Mouse (Mus musculus): ENCODE data around the gene Tmub2.

Tmub2 gene

DNA sequence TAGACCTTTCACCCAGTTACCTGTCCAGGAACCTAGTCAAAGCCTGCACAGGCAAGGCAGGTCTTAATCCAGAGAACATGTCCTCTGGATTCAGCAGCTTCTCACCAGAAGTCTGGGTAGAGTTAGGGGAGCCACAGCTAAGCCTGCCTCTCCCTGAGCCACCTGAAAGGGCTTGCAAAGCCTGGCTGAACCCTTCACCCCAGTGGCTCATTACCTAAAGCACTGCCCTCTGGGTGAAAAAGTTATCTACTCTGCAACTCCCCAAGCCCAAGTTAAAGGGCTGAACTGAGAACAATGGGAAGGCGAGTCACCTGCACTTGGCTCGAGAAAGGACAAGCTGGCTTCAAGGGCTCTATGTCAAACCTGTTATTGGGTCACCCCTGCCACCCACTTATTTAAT, 19.4 kb downstream of the Tmub2 start:
- no peak for DNase-seq (ENCODE audit: low spot score in 2 of 2)

GRCm38 (mm10) chr11:102305359-102305758, 20.6 kb downstream of the Tmub2 start:
- no peak for DNase-seq (ENCODE audit: low spot score in 2 of 2)

GRCm38 (mm10) chr11:102308104-102308503, 23.4 kb downstream of the Tmub2 start:
- DNase-seq (ENCODE audit: low spot score in 2 of 2), result no peak

GRCm38 (mm10) chr11:102308979-102309378, 24.2 kb downstream of the Tmub2 start:
- DNase-seq (ENCODE audit: low spot score in 2 of 2), result peak; percentile 92 to 96

GRCm38 (mm10) chr11:102309821-102310617, 25.3 kb downstream of the Tmub2 start:
- no peak for DNase-seq (ENCODE audit: low spot score in 2 of 2)

- DNase-seq (ENCODE audit: low spot score in 2 of 2), result no peak
Observed at GRCm38 (mm10) chr11:102310768-102311695, 26.3 kb downstream of the Tmub2 start.

GRCm38 (mm10) chr11:102311966-102312365, 27.2 kb downstream of the Tmub2 start:
- DNase-seq (ENCODE audit: low spot score in 2 of 2), result no peak

- DNase-seq (ENCODE audit: low spot score in 2 of 2), result no peak
Observed at GRCm38 (mm10) chr11:102312586-102312985, 27.9 kb downstream of the Tmub2 start.

DNA sequence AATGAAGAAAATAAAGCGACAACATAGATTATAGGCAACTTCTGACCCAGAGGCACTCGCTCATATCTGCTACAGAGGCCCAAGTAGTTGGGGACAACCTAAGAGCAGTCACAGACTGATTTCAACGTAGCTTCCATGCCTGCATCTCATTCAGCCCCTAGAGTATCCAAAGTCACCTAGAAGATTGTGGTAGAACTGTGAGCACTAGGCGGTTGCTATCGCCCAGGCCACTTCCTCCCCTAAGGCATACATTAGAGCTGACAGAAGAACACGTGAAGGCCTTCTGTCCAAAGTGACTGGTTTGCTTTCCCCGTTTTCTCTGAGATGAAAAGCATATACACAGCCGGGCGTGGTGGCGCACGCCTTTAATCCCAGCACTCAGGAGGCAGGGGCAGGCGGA, 29.6 kb downstream of the Tmub2 start:
- no peak for DNase-seq (ENCODE audit: low spot score in 2 of 2)

DNA sequence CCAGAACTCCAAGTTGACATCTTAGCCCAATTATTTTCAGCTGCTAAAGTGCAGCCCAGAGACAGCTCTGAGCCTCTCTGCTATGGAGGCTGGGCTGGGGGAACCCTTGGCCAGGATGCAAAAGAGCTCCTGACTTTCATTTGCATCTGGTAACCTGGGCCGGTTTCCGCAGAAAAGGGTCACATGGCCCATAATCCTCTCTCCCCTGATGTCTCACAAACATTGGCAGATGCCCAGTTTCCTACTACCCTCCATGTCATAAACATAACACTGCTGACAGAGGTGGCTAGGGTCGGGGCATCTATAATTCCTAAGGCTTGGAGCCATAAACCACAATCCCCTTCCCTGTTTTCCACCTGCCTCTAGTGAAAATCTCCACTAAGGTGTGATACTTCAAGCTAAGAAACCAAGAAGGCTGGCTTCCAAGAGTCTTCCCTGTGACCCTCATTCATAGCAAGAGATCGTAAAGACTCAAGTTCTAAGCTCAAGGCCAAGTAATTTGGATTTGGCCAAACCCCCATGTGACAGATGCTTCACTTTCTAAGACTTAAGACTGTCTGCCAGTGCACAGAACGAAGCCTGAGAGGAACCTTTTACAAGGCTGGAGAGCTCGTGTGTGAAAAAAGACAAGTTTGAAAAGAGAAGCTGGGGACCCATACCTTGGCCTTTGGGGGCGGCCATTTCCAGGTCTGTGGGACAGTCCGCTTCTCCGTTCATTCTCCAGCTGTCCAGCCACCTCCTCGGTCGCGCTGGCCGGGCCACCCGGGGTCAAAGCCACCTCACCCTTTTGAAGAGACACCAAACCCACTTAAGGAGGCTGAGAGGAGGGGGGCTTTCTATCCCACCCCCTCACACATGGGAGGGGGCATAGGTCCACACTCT, 31.2 kb downstream of the Tmub2 start:
- no peak for DNase-seq (ENCODE audit: low spot score in 2 of 2)

DNA sequence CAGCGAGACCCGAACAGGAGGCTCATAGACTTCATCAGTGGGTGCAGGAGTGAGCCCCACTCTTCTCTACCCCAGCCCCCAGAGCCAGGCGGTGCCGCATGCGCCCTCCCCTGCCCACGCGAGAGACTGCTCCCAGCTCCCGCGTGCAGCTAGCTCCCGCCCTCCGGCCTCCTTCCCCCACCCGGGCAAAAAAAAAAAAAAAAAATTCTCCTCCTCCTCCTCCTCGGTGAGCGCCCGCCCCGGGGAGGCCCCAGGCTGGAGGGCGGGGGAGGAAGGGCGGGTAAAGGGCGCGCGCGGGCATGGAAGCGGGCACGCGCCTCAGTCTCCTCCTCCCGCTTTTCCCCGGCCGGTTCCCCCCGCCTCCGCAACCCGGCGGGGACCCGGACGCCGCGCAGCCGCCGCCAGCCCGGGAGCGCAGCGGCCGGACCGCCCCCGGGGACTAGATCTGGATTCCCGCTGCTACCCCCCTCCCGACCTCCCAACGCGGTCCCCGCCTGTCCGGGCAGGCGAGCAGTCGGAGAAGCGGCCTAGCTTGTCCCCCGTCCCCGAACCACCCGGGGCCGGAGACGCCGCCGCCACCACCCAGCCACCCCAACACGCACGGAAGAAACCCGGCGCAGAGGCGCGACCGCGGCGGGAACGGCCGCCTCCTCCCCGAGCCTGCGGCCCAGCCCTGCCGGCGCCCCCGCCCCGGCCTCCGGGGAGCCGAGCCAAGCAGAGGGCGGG, 32.0 kb downstream of the Tmub2 start:
- DNase-seq (ENCODE audit: low spot score in 2 of 2), result peak; percentile 92

DNA sequence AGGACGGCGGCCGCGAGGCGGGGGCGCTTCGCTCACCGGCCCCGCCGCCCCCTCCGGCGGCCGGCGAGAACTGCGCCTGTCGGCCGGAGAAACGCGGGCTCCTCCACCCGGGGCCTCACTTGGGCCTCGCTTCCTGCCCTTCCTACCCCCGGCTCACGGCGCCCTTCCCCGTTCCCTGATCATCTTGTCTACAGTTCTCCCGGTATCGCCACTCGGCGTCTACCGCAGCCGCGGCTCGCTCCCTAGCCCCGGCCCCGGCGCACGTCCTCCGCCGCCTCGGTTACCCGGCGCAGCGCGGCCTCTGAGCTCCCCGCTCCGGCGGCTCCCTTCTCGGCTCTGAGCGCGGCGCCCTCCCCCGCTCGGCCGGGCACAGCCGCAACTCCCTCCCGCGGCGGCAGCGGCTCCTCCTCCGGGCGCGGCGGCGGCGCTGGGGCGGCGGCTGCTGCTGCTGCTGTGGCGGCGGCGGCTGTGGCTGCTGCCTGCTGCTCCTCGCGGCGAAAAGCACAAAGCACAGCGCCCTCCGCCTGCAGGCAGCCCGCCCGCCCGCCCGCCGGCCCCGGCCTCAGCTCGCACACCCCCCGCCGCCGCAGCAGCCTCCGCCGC, 32.7 kb downstream of the Tmub2 start:
- DNase-seq (ENCODE audit: low spot score in 2 of 2), result peak; percentile 72 to 73

- DNase-seq (ENCODE audit: low spot score in 2 of 2), result peak; percentile 77
Observed at GRCm38 (mm10) chr11:102317901-102318575, 33.3 kb downstream of the Tmub2 start.

DNA sequence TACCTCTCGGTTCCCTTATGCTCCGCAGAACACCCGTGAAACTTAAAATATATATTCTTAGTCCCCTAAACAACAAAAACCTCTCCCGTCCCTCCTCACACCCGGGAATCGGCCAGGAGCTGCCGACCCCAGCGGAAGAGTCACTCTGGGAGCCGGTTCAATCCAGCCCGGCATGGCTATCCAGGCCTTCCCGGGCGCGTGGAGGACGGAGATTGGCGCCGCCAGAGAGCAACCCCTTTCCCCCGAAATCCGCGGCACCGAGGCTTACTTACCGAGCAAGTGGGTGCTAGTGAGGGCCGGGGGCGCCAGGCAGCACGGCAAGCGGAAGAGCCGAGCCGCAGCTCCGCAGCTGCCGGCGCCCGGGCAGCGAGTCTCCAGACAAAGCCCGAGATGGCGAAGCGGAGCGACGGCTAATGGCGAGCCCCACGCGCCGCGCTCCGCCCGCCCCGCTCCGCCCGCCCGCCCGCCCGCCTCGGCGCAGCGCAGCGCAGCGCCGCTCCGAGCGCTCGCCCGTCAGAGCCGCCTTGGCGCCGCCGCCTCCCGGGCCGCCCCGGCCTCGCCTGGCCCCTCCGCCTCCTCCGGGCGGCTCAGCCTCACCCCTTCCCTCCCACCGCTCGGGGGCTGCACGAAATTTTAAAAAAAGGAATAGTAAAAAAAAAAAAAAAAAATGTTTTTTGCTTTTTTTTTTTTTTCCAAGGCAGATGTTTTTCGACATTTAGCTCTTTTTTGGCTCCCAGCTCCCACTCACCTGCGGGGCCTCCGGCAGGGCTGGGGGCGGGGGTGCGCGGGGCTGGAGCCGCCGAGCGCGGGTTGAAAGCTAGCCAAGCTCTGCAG, 34.1 kb downstream of the Tmub2 start:
- DNase-seq (ENCODE audit: low spot score in 2 of 2), result peak; percentile 58 to 59

GRCm38 (mm10) chr11:102319410-102319792, 34.7 kb downstream of the Tmub2 start, which contains the start of gene Ubtf:
Gene Ubtf (minus strand): TSS chr11:102319742.
- peak; percentile 63 to 67 for DNase-seq (ENCODE audit: low spot score in 2 of 2)

DNA sequence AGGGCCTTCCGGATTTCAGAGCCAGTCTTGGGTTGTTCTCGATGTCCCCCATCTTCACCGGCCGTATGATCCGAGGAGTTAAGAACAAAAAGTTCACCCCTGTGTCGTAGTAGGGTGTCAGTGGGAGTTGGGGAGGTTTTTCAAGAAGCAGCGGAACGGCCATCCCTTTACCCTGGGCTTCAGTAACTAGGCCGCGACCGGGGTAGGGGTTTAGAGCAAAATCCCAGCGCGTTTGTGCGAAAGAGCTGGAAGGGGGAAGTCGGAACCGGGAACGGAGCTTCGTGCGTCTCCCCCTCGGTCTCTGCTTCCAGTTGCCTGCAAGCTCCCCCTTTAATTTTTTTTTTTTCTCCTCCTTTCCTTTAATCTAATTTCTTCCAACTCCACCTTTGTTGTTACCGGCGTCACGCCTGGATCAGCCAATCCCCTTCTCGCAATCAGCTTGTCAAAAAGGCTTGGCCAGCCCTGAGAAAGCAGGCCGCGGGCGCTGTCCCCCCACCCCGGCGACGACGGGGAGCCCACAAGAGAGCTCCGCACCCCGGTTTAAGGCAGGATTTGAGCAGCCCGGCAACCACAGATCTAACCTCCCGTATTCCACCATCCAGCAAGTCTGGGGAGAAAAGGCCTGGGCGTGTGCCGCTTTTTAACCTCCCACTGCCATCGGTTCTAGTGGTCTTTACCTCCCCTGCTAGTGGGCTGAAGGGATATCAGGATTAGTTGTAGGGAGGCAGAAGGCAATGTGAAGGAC, 35.4 kb downstream of the Tmub2 start:
- DNase-seq (ENCODE audit: low spot score in 2 of 2), result peak; percentile 52 to 57

GRCm38 (mm10) chr11:102320686-102321005, 35.9 kb downstream of the Tmub2 start:
- DNase-seq (ENCODE audit: low spot score in 2 of 2), result peak in 1 of 2 experiments; percentile 11

DNA sequence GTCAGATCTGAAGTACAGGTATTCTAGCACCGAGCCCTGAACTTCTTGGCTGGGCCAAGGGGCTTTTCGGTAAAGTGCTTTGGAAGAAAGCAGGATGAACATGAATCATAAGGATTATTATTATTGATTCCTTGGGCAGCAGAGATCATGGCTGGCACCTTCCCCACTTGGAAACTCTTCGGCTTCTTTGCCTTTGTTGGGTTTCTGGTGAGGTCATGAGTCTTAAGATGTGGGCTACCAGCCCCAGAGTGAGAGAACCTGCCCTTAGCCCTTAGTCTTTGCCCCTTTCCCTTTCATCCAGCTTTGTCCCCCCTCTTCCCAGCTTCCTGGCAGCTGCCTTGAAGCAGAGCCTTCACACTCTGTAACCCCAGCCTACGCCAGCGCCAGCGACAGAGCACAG, 37.2 kb downstream of the Tmub2 start:
- DNase-seq (ENCODE audit: low spot score in 2 of 2), result no peak

All from thymus, postnatal 10 days (tissue).